Mouse (Mus musculus) hindbrain, embryonic 10.5 days (tissue): Measurements from ENCODE around the gene Slc6a13. TPM values are rescaled to one million over a fixed set of nuclear protein-coding genes. Genes with fewer than 3 reads are reported as not detected.

ENCODE experiments used
- DNase-seq: peaks from one replicate; pipeline ENCODE4 v3.0.0-alpha.2; 2017; ENCODE audit warnings: low spot score
- H3K27ac ChIP-seq: fragments of 300-500 bp; sonication (generic); 2 replicates; pipeline ENCODE4 v1.5.1; 2016; ENCODE audit warnings: mild to moderate bottlenecking, moderate library complexity
- H3K27me3 ChIP-seq: fragments of 300-500 bp; sonication (generic); 2 replicates; pipeline ENCODE4 v1.6.1; 2016; ENCODE audit warnings: mild to moderate bottlenecking; ENCODE audit not compliant: poor library complexity, insufficient read depth, severe bottlenecking
- H3K36me3 ChIP-seq: fragments of 300-500 bp; sonication (generic); 2 replicates; pipeline ENCODE4 v1.6.1; 2016; ENCODE audit warnings: mild to moderate bottlenecking, moderate library complexity
- H3K4me1 ChIP-seq: fragments of 300-500 bp; sonication (generic); replicated peaks from 2 replicates; pipeline ENCODE4 v1.6.1; 2016; ENCODE audit warnings: mild to moderate bottlenecking
- H3K4me3 ChIP-seq: fragments of 300-500 bp; sonication (generic); 2 replicates; pipeline ENCODE4 v1.5.1; 2016; ENCODE audit warnings: mild to moderate bottlenecking, moderate library complexity
- H3K9me3 ChIP-seq: fragments of 300-500 bp; sonication (generic); 2 replicates; pipeline ENCODE4 v1.6.1; 2016; ENCODE audit warnings: mild to moderate bottlenecking, moderate library complexity
- WGBS: fragments of 180-500 bp; shearing (Covaris S2); methylation state at CpG from one replicate; pipeline ENCODE4 v1.1.7; 2016; 5-methylcytosine and 5-hydroxymethylcytosine counted together
- polyA plus RNA-seq: library from polyadenylated mRNA; unstranded; fragments of >200 nt; fragmentation: Nextera tagmentation; extraction: Ambion mirVana; gene quantifications from 2 replicates; pipeline ENCODE4 v1.2.1, GENCODE M21; 2016

The Slc6a13 gene
- polyA plus RNA-seq, 1 experiment from 2014 or later = 1.7 TPM

- Histone ChIP-seq H3K27ac (no peak overlapping the region; the same call in 1 of the 2 replicates), H3K36me3 (no peaks in the 10 kb centered on the region), H3K9me3 (no peaks in the 10 kb centered on the region), H3K4me1 (peaks cover 17% of the 10 kb centered on the region), H3K27me3 (0 out of 2 replicates have a peak, but pooled peaks cover 6% of the 10 kb centered on the region), H3K4me3 (0 out of 2 replicates have a peak overlapping the region, but pooled peaks have one; percentile 16)
- no peak for DNase-seq
- WGBS = 58% methylated on average over 9 of the region's 9 CpGs
Observed at GRCm38 (mm10) chr6:121300504-121300903, 477 bp downstream of the Slc6a13 start.

- no peak for DNase-seq
- no peaks in the 10 kb centered on the region for H3K36me3 ChIP-seq
- WGBS = 69% methylated on average over 10 of the region's 10 CpGs
- H3K27ac ChIP-seq = no peak overlapping the region
- peaks cover 17% of the 10 kb centered on the region for H3K4me1 ChIP-seq
- 0 out of 2 replicates have a peak, but pooled peaks cover 6% of the 10 kb centered on the region for H3K27me3 ChIP-seq
- H3K9me3 ChIP-seq = no peaks in the 10 kb centered on the region
- H3K4me3 ChIP-seq = no peak overlapping the region
Observed at GRCm38 (mm10) chr6:121303466-121304220, 3.6 kb downstream of the Slc6a13 start.

- H3K4me3 ChIP-seq = no peak overlapping the region
- no peak overlapping the region for H3K27ac ChIP-seq
- no peak for DNase-seq
- H3K27me3 ChIP-seq = 0 out of 2 replicates have a peak, but pooled peaks cover 6% of the 10 kb centered on the region
- no peaks in the 10 kb centered on the region for H3K36me3 ChIP-seq
- H3K9me3 ChIP-seq = no peaks in the 10 kb centered on the region
- WGBS = 86% methylated on average over 9 of the region's 9 CpGs
- H3K4me1 ChIP-seq = peaks cover 12% of the 10 kb centered on the region
Observed at GRCm38 (mm10) chr6:121304630-121305029, 4.6 kb downstream of the Slc6a13 start.

GRCm38 (mm10) chr6:121305571-121305970 is 5.5 kb downstream of the Slc6a13 start:
- Histone ChIP-seq H3K9me3 (no peaks in the 10 kb centered on the region), H3K4me1 (peaks cover 2% of the 10 kb centered on the region), H3K27me3 (0 out of 2 replicates have a peak, but pooled peaks cover 6% of the 10 kb centered on the region), H3K27ac (no peak overlapping the region), H3K4me3 (no peak overlapping the region), H3K36me3 (no peaks in the 10 kb centered on the region)
- no peak for DNase-seq
- WGBS = 93% methylated on average over 3 of the region's 3 CpGs

GRCm38 (mm10) chr6:121310984-121311383 is 11.0 kb downstream of the Slc6a13 start:
- Histone ChIP-seq H3K27ac (no peak overlapping the region), H3K4me1 (no peaks in the 10 kb centered on the region), H3K27me3 (no peaks in the 10 kb centered on the region), H3K4me3 (no peak overlapping the region), H3K9me3 (no peaks in the 10 kb centered on the region), H3K36me3 (no peaks in the 10 kb centered on the region)
- WGBS = 88% methylated on average over 6 of the region's 6 CpGs
- DNase-seq = no peak

- WGBS = 70% methylated on average over 6 of the region's 6 CpGs
- DNase-seq = no peak
- 0 out of 2 replicates have a peak, but pooled peaks cover 6% of the 10 kb centered on the region for H3K4me1 ChIP-seq
- no peak overlapping the region for H3K4me3 ChIP-seq
- H3K36me3 ChIP-seq = no peaks in the 10 kb centered on the region
- no peaks in the 10 kb centered on the region for H3K27me3 ChIP-seq
- no peak overlapping the region for H3K27ac ChIP-seq
- no peaks in the 10 kb centered on the region for H3K9me3 ChIP-seq
Observed at GRCm38 (mm10) chr6:121319099-121319498, 19.1 kb downstream of the Slc6a13 start.

GRCm38 (mm10) chr6:121322381-121323110 is 22.5 kb downstream of the Slc6a13 start:
- Histone ChIP-seq H3K27ac (no peak overlapping the region), H3K36me3 (no peaks in the 10 kb centered on the region), H3K4me3 (no peak overlapping the region), H3K9me3 (no peaks in the 10 kb centered on the region), H3K4me1 (peaks cover 24% of the 10 kb centered on the region), H3K27me3 (0 out of 2 replicates have a peak, but pooled peaks cover under 1% of the 10 kb centered on the region)
- 82% methylated on average over 9 of the region's 9 CpGs for WGBS
- DNase-seq = no peak

GRCm38 (mm10) chr6:121325298-121325697 is 25.3 kb downstream of the Slc6a13 start:
- Histone ChIP-seq H3K9me3 (no peaks in the 10 kb centered on the region), H3K4me1 (peaks cover 48% of the 10 kb centered on the region), H3K4me3 (no peak overlapping the region), H3K27me3 (peaks cover 11% of the 10 kb centered on the region), H3K36me3 (no peaks in the 10 kb centered on the region), H3K27ac (no peak overlapping the region)
- no peak for DNase-seq
- WGBS = 92% methylated on average over 2 of the region's 3 CpGs

- H3K4me3 ChIP-seq = no peak overlapping the region
- no peak for DNase-seq
- peaks cover 11% of the 10 kb centered on the region for H3K27me3 ChIP-seq
- H3K9me3 ChIP-seq = no peaks in the 10 kb centered on the region
- peaks cover 53% of the 10 kb centered on the region for H3K4me1 ChIP-seq
- H3K36me3 ChIP-seq = no peaks in the 10 kb centered on the region
- H3K27ac ChIP-seq = peak overlapping the region; percentile 35; the same call in 1 of the 2 replicates
- 74% methylated on average over 9 of the region's 9 CpGs for WGBS
Observed at GRCm38 (mm10) chr6:121325740-121326139, 25.7 kb downstream of the Slc6a13 start.

GRCm38 (mm10) chr6:121326486-121327069 is 26.6 kb downstream of the Slc6a13 start:
- WGBS = 51% methylated on average over 10 of the region's 10 CpGs

GRCm38 (mm10) chr6:121328417-121328884 is 28.4 kb downstream of the Slc6a13 start:
- H3K36me3 ChIP-seq = no peaks in the 10 kb centered on the region
- peaks cover 18% of the 10 kb centered on the region for H3K27me3 ChIP-seq
- H3K4me1 ChIP-seq = peaks cover 53% of the 10 kb centered on the region
- 52% methylated on average over 9 of the region's 9 CpGs for WGBS
- no peak for DNase-seq
- H3K27ac ChIP-seq = 0 out of 2 replicates have a peak overlapping the region, but pooled peaks have one; percentile 29
- no peaks in the 10 kb centered on the region for H3K9me3 ChIP-seq
- H3K4me3 ChIP-seq = no peak overlapping the region

More at GRCm38 (mm10) chr6:121326486-121327069, 26.6 kb downstream of the Slc6a13 start:
- no peak for DNase-seq
- no peaks in the 10 kb centered on the region for H3K9me3 ChIP-seq
- no peaks in the 10 kb centered on the region for H3K36me3 ChIP-seq
- H3K27ac ChIP-seq = no peak overlapping the region
- H3K4me1 ChIP-seq = peaks cover 56% of the 10 kb centered on the region
- peaks cover 17% of the 10 kb centered on the region for H3K27me3 ChIP-seq
- no peak overlapping the region for H3K4me3 ChIP-seq

- WGBS = 5% methylated on average over 10 of the region's 10 CpGs
- Histone ChIP-seq H3K36me3 (no peaks in the 10 kb centered on the region), H3K4me3 (no peak overlapping the region), H3K9me3 (no peaks in the 10 kb centered on the region), H3K27me3 (peaks cover 18% of the 10 kb centered on the region), H3K27ac (peak overlapping the region; percentile 76), H3K4me1 (peaks cover 53% of the 10 kb centered on the region)
- peak; percentile 71 for DNase-seq
Observed at GRCm38 (mm10) chr6:121329848-121330508, 30.0 kb downstream of the Slc6a13 start.
